Mouse (Mus musculus): ENCODE data around the gene Rbfox1.

GRCm38 (mm10) chr16:7302416-7302815 is 1417.3 kb downstream of the Rbfox1 start:
- TF ChIP-seq CTCF (IDR thresholded peaks at IDR 0.05; ENCODE audit: low read depth) = no peak
- no peak for TF ChIP-seq EP300 (optimal IDR thresholded peaks at IDR 0.05)
